Mouse (Mus musculus) neural tube, embryonic 12.5 days (tissue): Measurements from ENCODE around the gene Kirrel3. TPM values are rescaled to one million over a fixed set of nuclear protein-coding genes. Genes with fewer than 3 reads are reported as not detected.

Experiments used
- ATAC-seq: fragments of 200-750 bp; cut with Nextera tagmentation; 2 replicates; pipeline ENCODE4 v1.8.0; 2017; ENCODE audit warnings: low read depth, mild to moderate bottlenecking, moderate TSS enrichment, moderate library complexity; ENCODE audit not compliant: low FRiP score
- H3K27ac ChIP-seq: fragments of 300-500 bp; sonication (generic); 2 replicates; pipeline ENCODE4 v1.5.1; 2016
- H3K27me3 ChIP-seq: fragments of 300-500 bp; sonication (generic); replicated peaks from 2 replicates; pipeline ENCODE4 v1.6.1; 2016; ENCODE audit warnings: mild to moderate bottlenecking
- H3K36me3 ChIP-seq: fragments of 300-500 bp; sonication (generic); 2 replicates; pipeline ENCODE4 v1.6.1; 2016; ENCODE audit warnings: mild to moderate bottlenecking
- H3K4me1 ChIP-seq: fragments of 300-500 bp; sonication (generic); 2 replicates; pipeline ENCODE4 v1.6.1; 2016
- H3K4me2 ChIP-seq: fragments of 300-500 bp; sonication (generic); replicated peaks from 2 replicates; pipeline ENCODE4 v1.6.1; 2016; ENCODE audit warnings: mild to moderate bottlenecking
- H3K4me3 ChIP-seq: fragments of 300-500 bp; sonication (generic); 2 replicates; pipeline ENCODE4 v1.5.1; 2016
- H3K9ac ChIP-seq: fragments of 300-500 bp; sonication (generic); 2 replicates; pipeline ENCODE4 v1.6.1; 2016; ENCODE audit warnings: mild to moderate bottlenecking
- H3K9me3 ChIP-seq: fragments of 300-500 bp; sonication (generic); 2 replicates; pipeline ENCODE4 v1.6.1; 2016; ENCODE audit warnings: mild to moderate bottlenecking
- WGBS: fragments of 180-500 bp; shearing (Covaris S2); methylation state at CpG from one replicate; pipeline ENCODE4 v1.1.7; 2016; 5-methylcytosine and 5-hydroxymethylcytosine counted together
- polyA plus RNA-seq: library from polyadenylated mRNA; unstranded; fragments of >200 nt; fragmentation: Nextera tagmentation; extraction: Ambion mirVana; gene quantifications from 2 replicates; pipeline ENCODE4 v1.2.1, GENCODE M21; 2016

Gene Kirrel3
- polyA plus RNA-seq, 1 experiment from 2014 or later, result 12.7 TPM

GRCm38 (mm10) chr9:34478494-34478893 lies 7.2 kb upstream of the Kirrel3 start:
- Histone ChIP-seq H3K4me3 (no peak overlapping the region), H3K9me3 (no peaks in the 10 kb centered on the region), H3K9ac (no peak overlapping the region), H3K27me3 (no peaks in the 10 kb centered on the region), H3K27ac (no peak overlapping the region), H3K36me3 (no peaks in the 10 kb centered on the region), H3K4me1 (0 out of 2 replicates have a peak, but pooled peaks cover 4% of the 10 kb centered on the region), H3K4me2 (no peak overlapping the region)
- no peak for ATAC-seq
- 92% methylated on average over 2 of the region's 2 CpGs for WGBS

GRCm38 (mm10) chr9:34483236-34483635 lies 2.5 kb upstream of the Kirrel3 start:
- Histone ChIP-seq H3K9me3 (no peaks in the 10 kb centered on the region), H3K36me3 (no peaks in the 10 kb centered on the region), H3K27me3 (peaks cover 20% of the 10 kb centered on the region), H3K4me3 (no peak overlapping the region), H3K27ac (no peak overlapping the region), H3K9ac (no peak overlapping the region), H3K4me1 (peaks cover 11% of the 10 kb centered on the region), H3K4me2 (no peak overlapping the region)
- 51% methylated on average over 2 of the region's 2 CpGs for WGBS
- no peak for ATAC-seq

DNA sequence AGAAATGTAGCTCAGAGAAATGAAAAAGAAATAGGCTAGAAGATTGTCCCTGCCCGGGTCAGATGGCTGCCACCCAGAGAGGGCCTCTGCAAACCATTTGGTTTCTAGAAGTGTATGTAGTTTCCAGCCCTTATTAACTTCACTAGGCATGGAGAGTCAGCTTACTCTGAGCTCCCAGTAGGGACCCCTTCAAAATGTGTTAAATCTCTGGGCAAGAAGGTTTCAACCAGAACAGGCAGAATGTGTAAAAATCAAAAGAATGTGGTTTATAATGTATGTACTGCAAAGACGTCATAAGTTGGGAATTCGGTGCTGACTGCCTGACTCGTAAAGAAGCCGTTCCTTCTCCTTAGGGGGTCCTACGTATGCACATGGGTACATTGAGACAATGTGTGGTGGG lies 1.0 kb upstream of the Kirrel3 start:
- peaks cover 25% of the 10 kb centered on the region for H3K27me3 ChIP-seq
- peaks cover 21% of the 10 kb centered on the region for H3K4me1 ChIP-seq
- H3K4me3 ChIP-seq, result no peak overlapping the region
- no peaks in the 10 kb centered on the region for H3K36me3 ChIP-seq
- H3K9ac ChIP-seq, result no peak overlapping the region
- WGBS, result 39% methylated on average over 6 of the region's 6 CpGs
- no peaks in the 10 kb centered on the region for H3K9me3 ChIP-seq
- H3K27ac ChIP-seq, result no peak overlapping the region
- ATAC-seq, result no peak
- no peak overlapping the region for H3K4me2 ChIP-seq

- no peak overlapping the region for H3K27ac ChIP-seq
Observed at GRCm38 (mm10) chr9:34488267-34488666, 2.6 kb downstream of the Kirrel3 start.

GRCm38 (mm10) chr9:34488700-34489315 lies 3.1 kb downstream of the Kirrel3 start:
- no peak overlapping the region for H3K27ac ChIP-seq
- WGBS, result under 1% methylated on average over 53 of the region's 53 CpGs
- ATAC-seq, result peak; percentile 59
- peak overlapping the region; percentile 56 for H3K4me3 ChIP-seq
- H3K27me3 ChIP-seq, result peaks cover 38% of the 10 kb centered on the region
- H3K4me2 ChIP-seq, result peak overlapping the region; percentile 83
- no peaks in the 10 kb centered on the region for H3K9me3 ChIP-seq
- no peaks in the 10 kb centered on the region for H3K36me3 ChIP-seq
- peaks cover 17% of the 10 kb centered on the region for H3K4me1 ChIP-seq
- H3K9ac ChIP-seq, result peak overlapping the region; percentile 59

More at GRCm38 (mm10) chr9:34488267-34488666, 2.6 kb downstream of the Kirrel3 start:
- H3K9ac ChIP-seq, result peak overlapping the region; percentile 59
- no peaks in the 10 kb centered on the region for H3K36me3 ChIP-seq
- peak overlapping the region; percentile 56 for H3K4me3 ChIP-seq
- ATAC-seq, result peak; percentile 19
- H3K27me3 ChIP-seq, result peaks cover 38% of the 10 kb centered on the region
- H3K9me3 ChIP-seq, result no peaks in the 10 kb centered on the region
- H3K4me2 ChIP-seq, result peak overlapping the region; percentile 83
- WGBS, result under 1% methylated on average over 9 of the region's 9 CpGs
- peaks cover 20% of the 10 kb centered on the region for H3K4me1 ChIP-seq

DNA sequence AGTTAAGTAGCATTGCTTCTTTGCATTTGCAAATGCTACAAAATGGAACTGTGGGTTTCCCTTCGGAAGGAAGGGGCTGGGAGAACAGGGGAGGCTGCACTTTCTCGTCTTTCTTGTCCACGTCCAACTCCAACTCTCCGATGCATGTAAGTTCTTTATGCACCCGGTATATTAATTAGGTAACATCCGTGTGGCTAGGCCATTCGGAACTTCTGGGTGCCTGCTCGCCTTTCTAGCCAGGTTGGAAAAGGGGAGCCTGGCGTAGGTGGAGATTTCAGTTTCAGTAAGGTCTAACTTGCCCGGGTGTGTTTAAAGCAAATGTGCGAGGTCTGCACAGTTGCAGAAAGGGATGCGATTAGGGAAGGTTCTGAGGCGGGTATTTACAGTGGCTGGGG lies 3.6 kb downstream of the Kirrel3 start:
- Histone ChIP-seq H3K36me3 (no peaks in the 10 kb centered on the region), H3K9ac (peak overlapping the region; percentile 59), H3K4me3 (peak overlapping the region; percentile 56), H3K27ac (no peak overlapping the region), H3K4me2 (peak overlapping the region; percentile 83), H3K9me3 (no peaks in the 10 kb centered on the region), H3K27me3 (peaks cover 38% of the 10 kb centered on the region), H3K4me1 (peaks cover 17% of the 10 kb centered on the region)
- ATAC-seq, result no peak
- under 1% methylated on average over 13 of the region's 13 CpGs for WGBS

DNA sequence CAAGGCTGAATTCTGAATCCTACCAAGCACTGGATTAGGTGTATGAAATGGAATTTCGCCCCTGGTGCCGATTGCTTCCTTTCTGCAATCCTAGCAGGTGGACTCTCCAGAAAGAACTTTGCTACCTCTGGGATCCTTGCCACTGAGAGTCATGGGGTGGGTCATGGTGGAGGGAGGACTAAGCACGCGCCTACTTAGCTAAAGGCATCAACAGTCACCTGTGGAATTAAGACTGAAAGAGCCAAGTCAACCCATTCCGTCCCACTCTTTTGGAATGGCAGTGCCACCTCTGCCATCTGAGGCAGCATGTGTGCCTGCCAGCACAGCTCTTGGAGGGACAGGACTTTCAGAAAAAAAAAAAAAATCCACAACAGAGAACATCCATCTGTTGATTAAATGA lies 4.1 kb downstream of the Kirrel3 start:
- H3K27ac ChIP-seq, result no peak overlapping the region
- peaks cover 17% of the 10 kb centered on the region for H3K4me1 ChIP-seq
- H3K9me3 ChIP-seq, result no peaks in the 10 kb centered on the region
- H3K4me3 ChIP-seq, result peak overlapping the region; percentile 56; the same call in 1 of the 2 replicates
- no peaks in the 10 kb centered on the region for H3K36me3 ChIP-seq
- peak overlapping the region; percentile 59; the same call in 1 of the 2 replicates for H3K9ac ChIP-seq
- WGBS, result 21% methylated on average over 5 of the region's 5 CpGs
- ATAC-seq, result no peak
- H3K27me3 ChIP-seq, result peaks cover 38% of the 10 kb centered on the region
- H3K4me2 ChIP-seq, result peak overlapping the region; percentile 83

- no peak overlapping the region for H3K9ac ChIP-seq
- no peak overlapping the region for H3K4me2 ChIP-seq
- 58% methylated on average over 3 of the region's 3 CpGs for WGBS
- no peak for ATAC-seq
- H3K4me3 ChIP-seq, result no peak overlapping the region
- H3K36me3 ChIP-seq, result no peaks in the 10 kb centered on the region
- H3K27me3 ChIP-seq, result peaks cover 29% of the 10 kb centered on the region
- H3K27ac ChIP-seq, result no peak overlapping the region
- H3K4me1 ChIP-seq, result peaks cover 13% of the 10 kb centered on the region; the same call in 1 of the 2 replicates
- no peaks in the 10 kb centered on the region for H3K9me3 ChIP-seq
Observed at GRCm38 (mm10) chr9:34492121-34492520, 6.4 kb downstream of the Kirrel3 start.

GRCm38 (mm10) chr9:34493571-34493970 lies 7.9 kb downstream of the Kirrel3 start:
- Histone ChIP-seq H3K4me1 (peaks cover 7% of the 10 kb centered on the region; the same call in 1 of the 2 replicates), H3K9ac (no peak overlapping the region), H3K36me3 (no peaks in the 10 kb centered on the region), H3K9me3 (no peaks in the 10 kb centered on the region), H3K4me3 (no peak overlapping the region), H3K4me2 (no peak overlapping the region), H3K27me3 (peaks cover 17% of the 10 kb centered on the region), H3K27ac (no peak overlapping the region)
- no peak for ATAC-seq
- WGBS, result 32% methylated on average over 2 of the region's 2 CpGs

DNA sequence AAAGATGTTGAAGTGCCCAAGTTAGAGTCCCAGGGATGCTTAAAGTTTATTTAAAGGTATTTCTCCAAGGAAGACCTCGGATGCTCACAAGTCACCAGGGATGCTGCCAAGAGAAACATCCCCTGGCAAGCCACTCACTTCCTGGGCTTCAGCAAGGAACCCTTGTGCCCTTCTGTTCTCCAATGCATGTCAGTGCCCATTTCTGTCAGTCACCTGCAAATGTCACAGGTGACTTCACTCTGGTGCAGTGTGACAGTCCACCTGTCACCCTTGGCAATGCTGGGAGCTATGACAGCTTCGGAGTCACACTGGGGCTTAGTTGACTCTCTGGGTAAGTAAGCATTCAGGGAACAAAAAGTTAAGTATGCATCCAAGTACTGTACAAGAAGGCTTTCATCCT lies 12.4 kb downstream of the Kirrel3 start:
- Histone ChIP-seq H3K36me3 (no peaks in the 10 kb centered on the region), H3K27me3 (no peaks in the 10 kb centered on the region), H3K4me1 (no peaks in the 10 kb centered on the region; the same call in 1 of the 2 replicates), H3K4me2 (no peak overlapping the region), H3K4me3 (no peak overlapping the region), H3K9ac (no peak overlapping the region), H3K27ac (no peak overlapping the region), H3K9me3 (no peaks in the 10 kb centered on the region)
- 83% methylated on average over 2 of the region's 2 CpGs for WGBS
- no peak for ATAC-seq

GRCm38 (mm10) chr9:34498651-34499050 lies 13.0 kb downstream of the Kirrel3 start:
- Histone ChIP-seq H3K27me3 (no peaks in the 10 kb centered on the region), H3K4me2 (no peak overlapping the region), H3K9me3 (no peaks in the 10 kb centered on the region), H3K36me3 (no peaks in the 10 kb centered on the region), H3K4me3 (no peak overlapping the region), H3K27ac (no peak overlapping the region), H3K4me1 (no peaks in the 10 kb centered on the region; the same call in 1 of the 2 replicates), H3K9ac (no peak overlapping the region)
- ATAC-seq, result peak; percentile 79
- WGBS, result 4% methylated on average over 5 of the region's 5 CpGs

- Histone ChIP-seq H3K36me3 (no peaks in the 10 kb centered on the region), H3K9ac (no peak overlapping the region), H3K4me2 (no peak overlapping the region), H3K4me3 (no peak overlapping the region), H3K27ac (no peak overlapping the region), H3K27me3 (no peaks in the 10 kb centered on the region), H3K9me3 (no peaks in the 10 kb centered on the region), H3K4me1 (peaks cover 6% of the 10 kb centered on the region; the same call in 1 of the 2 replicates)
- 65% methylated on average over 2 of the region's 2 CpGs for WGBS
- no peak for ATAC-seq
Observed at GRCm38 (mm10) chr9:34507164-34507563, 21.5 kb downstream of the Kirrel3 start.

DNA sequence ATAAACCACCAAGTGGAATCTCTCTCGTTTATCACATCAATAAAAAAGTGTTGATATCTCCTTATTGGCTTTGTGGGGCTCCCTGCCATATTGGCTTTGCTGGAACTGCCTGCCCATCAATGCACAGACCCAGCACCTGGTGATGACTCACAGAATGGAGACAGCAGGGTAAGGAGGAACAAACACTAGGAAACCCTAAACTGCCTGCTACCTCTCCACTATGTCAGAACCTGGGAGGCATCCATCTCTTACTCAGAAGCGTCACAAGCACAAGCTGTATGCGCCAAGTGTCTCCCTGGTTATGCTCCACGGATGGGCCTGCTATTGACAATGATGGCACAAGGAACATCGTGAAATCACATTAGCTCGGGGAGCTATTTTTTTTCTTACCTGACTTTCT lies 33.2 kb downstream of the Kirrel3 start:
- Histone ChIP-seq H3K36me3 (no peaks in the 10 kb centered on the region), H3K27me3 (no peaks in the 10 kb centered on the region), H3K4me3 (no peak overlapping the region), H3K9me3 (no peaks in the 10 kb centered on the region), H3K4me1 (no peaks in the 10 kb centered on the region), H3K27ac (no peak overlapping the region), H3K4me2 (no peak overlapping the region), H3K9ac (no peak overlapping the region)
- WGBS, result 88% methylated on average over 6 of the region's 6 CpGs
- ATAC-seq, result no peak
